Mouse (Mus musculus): Measurements from ENCODE around the gene Cort.
A peak's percentile ranks its signal among the peaks of the same experiment; 100 is the strongest.

Cort gene

DNA sequence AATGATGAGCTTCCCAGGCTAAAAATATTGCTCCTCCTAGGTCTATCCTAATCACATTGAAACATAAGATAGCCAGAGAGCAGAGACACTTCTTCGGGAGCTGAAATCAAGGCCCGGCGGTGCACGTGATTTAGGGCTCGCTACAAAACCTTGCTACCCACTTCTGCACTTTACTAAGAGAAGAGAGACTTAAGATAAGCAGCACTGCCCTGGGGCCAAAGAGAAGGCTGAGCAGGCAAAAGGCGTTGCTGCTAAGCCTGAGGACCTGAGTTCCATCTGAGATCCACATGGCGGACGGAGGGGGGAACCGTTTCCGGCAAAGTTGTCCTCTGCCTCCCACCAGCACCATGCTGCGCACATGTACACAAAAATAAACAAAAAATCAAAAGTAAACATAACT lies 28.0 kb downstream of the Cort start:
- peak; percentile 23 for DNase-seq (ENCODE audit: low spot score)

- peak; percentile 33 for DNase-seq (ENCODE audit: low spot score)
These were observed 28.6 kb downstream of the Cort start for GRCm38 (mm10) chr4:149097956-149098355.

DNA sequence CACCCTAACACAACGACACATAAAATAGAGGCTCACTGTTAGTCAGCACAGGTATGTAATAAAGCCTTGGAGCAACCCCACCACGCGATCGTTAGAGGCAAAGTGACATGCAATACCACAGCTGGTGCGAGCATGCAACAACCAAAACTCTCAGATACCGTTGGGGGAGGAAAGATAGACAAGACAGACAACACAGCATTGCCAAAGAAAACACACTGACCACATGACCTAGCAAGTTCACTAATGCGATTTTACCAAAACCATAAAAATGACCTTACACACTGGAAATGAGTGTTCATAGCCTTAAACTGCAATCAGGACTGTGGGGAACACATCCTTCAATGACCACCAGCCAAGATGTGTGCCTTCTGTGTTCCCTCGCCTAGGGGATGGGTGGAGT lies 35.2 kb downstream of the Cort start:
- DNase-seq (ENCODE audit: low spot score) = no peak

DNA sequence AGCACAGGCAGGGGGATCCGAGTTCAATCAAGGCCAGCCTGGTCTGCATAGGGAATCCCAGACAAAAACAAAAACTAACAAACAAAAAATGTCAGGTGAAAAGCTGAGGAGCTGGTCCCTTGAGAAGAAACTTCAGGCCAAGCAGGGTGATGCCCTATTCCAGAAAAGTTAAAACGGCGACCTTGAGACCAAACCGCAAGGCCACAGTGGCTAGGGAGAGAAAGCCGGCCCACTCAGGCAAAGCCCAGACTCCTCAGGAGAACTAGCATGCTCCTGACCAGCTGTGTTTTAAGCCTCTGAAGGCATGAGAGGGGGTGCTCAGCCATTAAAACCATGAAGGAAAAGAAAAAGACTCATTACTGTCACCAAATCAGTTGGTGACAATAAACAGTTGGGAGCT lies 41.2 kb downstream of the Cort start:
- no peak for DNase-seq (ENCODE audit: low spot score)

DNA sequence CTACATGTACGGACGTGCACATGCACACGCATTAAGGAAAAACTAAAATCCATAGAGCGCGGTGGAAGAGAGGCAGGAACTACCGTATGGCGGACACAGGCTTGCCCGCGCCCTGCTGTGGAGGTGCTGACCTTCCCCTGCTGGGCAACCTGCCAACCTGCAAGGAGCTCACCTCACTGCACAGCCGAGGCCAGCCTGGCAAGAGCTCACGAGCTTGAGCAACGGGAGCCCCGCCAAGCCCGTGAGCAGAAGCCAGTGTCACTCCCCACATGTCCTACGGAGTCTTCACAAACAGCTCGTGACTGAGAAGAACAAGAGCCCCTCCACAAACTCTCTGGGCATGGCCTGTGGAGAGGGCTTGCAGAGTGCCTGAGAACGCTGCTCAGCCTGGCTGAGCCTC lies 45.0 kb downstream of the Cort start:
- DNase-seq (ENCODE audit: low spot score) = no peak

GRCm38 (mm10) chr4:149080111-149080510 lies 46.5 kb downstream of the Cort start:
- DNase-seq (ENCODE audit: low spot score) = peak; percentile 71

DNA sequence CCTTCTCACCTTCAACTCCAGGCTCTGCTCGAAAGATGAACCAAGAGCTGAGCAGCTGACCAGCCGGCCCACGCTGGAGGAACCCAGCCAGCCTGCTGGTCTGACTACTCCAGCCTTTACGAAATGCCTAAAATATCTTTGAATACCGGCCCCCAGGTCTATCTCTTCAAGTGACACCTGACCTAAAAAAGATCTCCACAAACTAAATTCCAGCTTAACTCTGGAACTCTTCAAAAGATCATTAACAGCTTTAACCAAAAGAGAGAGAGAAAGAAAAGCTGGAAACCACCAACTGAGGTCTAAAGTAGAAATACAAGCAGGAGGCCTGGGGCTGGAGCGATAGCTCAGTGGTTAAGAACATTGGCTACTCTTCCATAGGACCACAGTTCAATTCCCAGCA lies 46.9 kb downstream of the Cort start:
- peak; percentile 63 for DNase-seq (ENCODE audit: low spot score)

DNA sequence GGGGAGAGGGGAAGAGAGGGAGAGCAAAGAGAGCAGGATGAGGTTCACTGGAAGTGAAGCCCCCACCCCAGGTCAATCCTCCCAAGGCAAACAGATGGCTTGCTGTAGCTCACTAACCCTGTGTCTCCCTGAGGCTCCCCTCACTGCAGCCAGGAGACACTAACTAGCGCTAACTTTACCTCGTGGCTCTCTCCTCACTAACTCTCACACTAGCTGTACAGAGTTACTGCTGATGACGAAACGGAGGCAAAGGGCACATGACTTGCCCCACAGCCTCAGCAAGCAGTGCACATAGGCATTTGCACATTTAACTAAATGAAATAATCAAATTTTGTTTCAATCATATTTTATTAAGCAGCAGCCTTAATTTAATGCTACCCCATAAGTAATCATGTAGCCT lies 48.3 kb downstream of the Cort start:
- peak; percentile 65 for DNase-seq (ENCODE audit: low spot score)

DNA sequence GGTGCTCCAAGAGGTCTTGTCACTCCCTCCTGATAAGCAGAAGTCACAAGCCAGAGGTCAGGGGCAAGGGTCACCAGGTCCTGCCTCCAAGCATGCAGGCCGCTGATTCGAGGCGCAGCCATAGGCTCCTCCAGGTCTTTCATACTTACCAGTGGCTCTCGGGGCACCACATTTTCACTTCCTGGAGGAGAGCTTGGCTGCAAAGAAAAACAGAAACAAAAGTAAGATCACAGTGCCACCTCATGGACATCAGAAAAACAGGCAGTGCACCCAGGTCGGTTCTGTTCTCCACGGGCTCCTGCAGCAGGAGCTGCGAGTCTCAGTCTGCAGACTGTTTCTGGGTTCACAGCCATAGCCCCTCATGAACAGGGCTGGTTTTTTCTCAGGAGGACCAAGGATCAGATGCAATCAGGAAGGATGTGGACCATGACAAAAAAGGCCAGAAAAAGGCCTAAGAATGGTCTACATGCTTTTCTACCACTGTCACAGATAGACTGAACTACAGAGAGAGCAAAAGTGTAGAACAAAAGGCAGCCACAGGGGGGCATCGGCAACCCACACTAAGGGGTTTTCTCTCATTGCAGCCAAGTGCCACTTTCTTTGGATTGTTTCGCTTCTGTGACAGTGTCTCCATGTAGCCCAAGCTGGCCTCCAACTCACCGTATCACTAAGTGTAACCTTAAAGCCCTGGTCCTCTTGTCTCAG lies 50.5 kb downstream of the Cort start:
- DNase-seq (ENCODE audit: low spot score) = peak; percentile 90

DNA sequence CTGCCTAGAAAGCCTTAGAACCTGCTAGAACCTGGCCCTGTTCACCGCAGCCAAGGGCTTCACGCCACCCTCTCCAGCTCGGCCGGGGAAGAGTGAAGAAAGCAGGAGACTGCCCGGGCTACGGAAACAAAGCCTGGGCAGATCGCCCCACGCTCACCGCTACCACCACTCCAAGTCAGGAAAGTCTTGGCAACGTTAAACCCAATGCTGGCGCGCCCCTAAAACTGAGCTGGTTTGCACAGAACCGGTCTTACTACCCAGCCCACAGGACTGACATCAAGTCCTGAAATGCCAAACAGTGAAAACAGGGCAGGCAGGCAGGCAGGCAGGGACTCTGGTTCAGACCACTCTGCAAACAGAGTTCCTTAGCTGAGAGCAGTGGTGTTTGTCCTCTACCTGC lies 51.5 kb downstream of the Cort start:
- DNase-seq (ENCODE audit: low spot score) = no peak

Measured in yolk sac, embryonic 10.5 days (tissue).